Mouse (Mus musculus): ENCODE data around the gene Zfp652. TPM values are rescaled to one million over a fixed set of nuclear protein-coding genes. Genes with fewer than 3 reads are reported as not detected.

Gene Zfp652
- polyA plus RNA-seq, 1 experiment = 18.2 TPM

GRCm38 (mm10) chr11:95826317-95827167, 114.1 kb downstream of the Zfp652 start:
- H3K4me3 ChIP-seq (replicated peaks) = peak overlapping the region; percentile 83
- TF ChIP-seq FLI1 (IDR thresholded peaks at IDR 0.05; ENCODE audit: low read length) (no peak), GATA1 (IDR thresholded peaks at IDR 0.05; ENCODE audit: borderline replicate concordance, low read length) (no peak)
- peaks cover 88% of the 10 kb centered on the region for H3K27me3 ChIP-seq (replicated peaks)
- peaks cover 24% of the 10 kb centered on the region for H3K36me3 ChIP-seq (replicated peaks; ENCODE audit: low read length)
- peaks cover 66% of the 10 kb centered on the region for H3K4me1 ChIP-seq
- peaks cover 14% of the 10 kb centered on the region for H3K9me3 ChIP-seq

- H3K4me3 ChIP-seq (replicated peaks) = peak overlapping the region; percentile 83
- H3K36me3 ChIP-seq (replicated peaks; ENCODE audit: low read length) = peaks cover 26% of the 10 kb centered on the region
- peaks cover 65% of the 10 kb centered on the region for H3K4me1 ChIP-seq
- H3K27me3 ChIP-seq (replicated peaks) = peaks cover 86% of the 10 kb centered on the region
- TF ChIP-seq FLI1 (IDR thresholded peaks at IDR 0.05; ENCODE audit: low read length) = no peak
- H3K9me3 ChIP-seq = peaks cover 14% of the 10 kb centered on the region
These were observed 114.6 kb downstream of the Zfp652 start for GRCm38 (mm10) chr11:95827168-95827447.

GRCm38 (mm10) chr11:95827464-95828085, 115.1 kb downstream of the Zfp652 start:
- TF ChIP-seq FLI1 (IDR thresholded peaks at IDR 0.05; ENCODE audit: low read length) (no peak), GATA1 (IDR thresholded peaks at IDR 0.05; ENCODE audit: borderline replicate concordance, low read length) (no peak)
- peak overlapping the region; percentile 83 for H3K4me3 ChIP-seq (replicated peaks)
- peaks cover 31% of the 10 kb centered on the region for H3K36me3 ChIP-seq (replicated peaks; ENCODE audit: low read length)
- H3K9me3 ChIP-seq = peaks cover 14% of the 10 kb centered on the region
- peaks cover 65% of the 10 kb centered on the region for H3K4me1 ChIP-seq
- H3K27me3 ChIP-seq (replicated peaks) = peaks cover 86% of the 10 kb centered on the region

GRCm38 (mm10) chr11:95828181-95828964, 115.9 kb downstream of the Zfp652 start:
- H3K27me3 ChIP-seq (replicated peaks) = peaks cover 87% of the 10 kb centered on the region
- TF ChIP-seq GATA1 (IDR thresholded peaks at IDR 0.05; ENCODE audit: borderline replicate concordance, low read length) (no peak), FLI1 (IDR thresholded peaks at IDR 0.05; ENCODE audit: low read length) (no peak)
- H3K36me3 ChIP-seq (replicated peaks; ENCODE audit: low read length) = peaks cover 39% of the 10 kb centered on the region
- no peak overlapping the region for H3K4me3 ChIP-seq (replicated peaks)
- H3K4me1 ChIP-seq = peaks cover 69% of the 10 kb centered on the region
- peaks cover 14% of the 10 kb centered on the region for H3K9me3 ChIP-seq

- Histone ChIP-seq H3K4me1 (peaks cover 69% of the 10 kb centered on the region), H3K4me3 (replicated peaks) (no peak overlapping the region), H3K36me3 (replicated peaks; ENCODE audit: low read length) (peaks cover 42% of the 10 kb centered on the region), H3K9me3 (peaks cover 14% of the 10 kb centered on the region), H3K27me3 (replicated peaks) (peaks cover 87% of the 10 kb centered on the region)
- TF ChIP-seq GATA1 (IDR thresholded peaks at IDR 0.05; ENCODE audit: borderline replicate concordance, low read length) (no peak), FLI1 (IDR thresholded peaks at IDR 0.05; ENCODE audit: low read length) (no peak)
These were observed 117.1 kb downstream of the Zfp652 start for GRCm38 (mm10) chr11:95829526-95830050.

- Histone ChIP-seq H3K9me3 (peaks cover 14% of the 10 kb centered on the region), H3K36me3 (replicated peaks; ENCODE audit: low read length) (peaks cover 42% of the 10 kb centered on the region), H3K4me3 (replicated peaks) (peak overlapping the region; percentile 56), H3K27me3 (replicated peaks) (peaks cover 78% of the 10 kb centered on the region), H3K4me1 (peaks cover 72% of the 10 kb centered on the region)
- TF ChIP-seq FLI1 (IDR thresholded peaks at IDR 0.05; ENCODE audit: low read length) (no peak), GATA1 (IDR thresholded peaks at IDR 0.05; ENCODE audit: borderline replicate concordance, low read length) (no peak)
These were observed 118.2 kb downstream of the Zfp652 start for GRCm38 (mm10) chr11:95830411-95831275.

GRCm38 (mm10) chr11:95831276-95831619, 118.8 kb downstream of the Zfp652 start:
- no peak for TF ChIP-seq GATA1 (IDR thresholded peaks at IDR 0.05; ENCODE audit: borderline replicate concordance, low read length)
- no peak for TF ChIP-seq FLI1 (IDR thresholded peaks at IDR 0.05; ENCODE audit: low read length)
- Histone ChIP-seq H3K36me3 (replicated peaks; ENCODE audit: low read length) (peaks cover 42% of the 10 kb centered on the region), H3K27me3 (replicated peaks) (peaks cover 84% of the 10 kb centered on the region), H3K9me3 (peaks cover 14% of the 10 kb centered on the region), H3K4me3 (replicated peaks) (peak overlapping the region; percentile 53), H3K4me1 (peaks cover 78% of the 10 kb centered on the region)

- Histone ChIP-seq H3K4me1 (peaks cover 79% of the 10 kb centered on the region), H3K27me3 (replicated peaks) (peaks cover 83% of the 10 kb centered on the region), H3K9me3 (peaks cover 14% of the 10 kb centered on the region), H3K4me3 (replicated peaks) (no peak overlapping the region), H3K36me3 (replicated peaks; ENCODE audit: low read length) (peaks cover 44% of the 10 kb centered on the region)
- TF ChIP-seq GATA1 (IDR thresholded peaks at IDR 0.05; ENCODE audit: borderline replicate concordance, low read length) (no peak), FLI1 (IDR thresholded peaks at IDR 0.05; ENCODE audit: low read length) (no peak)
These were observed 119.2 kb downstream of the Zfp652 start for GRCm38 (mm10) chr11:95831641-95832040.

Data from megakaryocyte, embryonic 14.5 days (primary cell).